Mouse (Mus musculus): ENCODE data around the gene Pim1.
"Not testable (repeated sequence)": the region's sequence is repeated elsewhere in the genome, so short reads cannot be mapped to it uniquely, and the experiment has no call there.

The Pim1 gene

GRCm38 (mm10) chr17:29513044-29513730 lies 22.6 kb downstream of the Pim1 start:
- peak; percentile 24 for DNase-seq (ENCODE audit: extremely low read depth, insufficient read length, low spot score)

GRCm38 (mm10) chr17:29514435-29514834 lies 23.9 kb downstream of the Pim1 start:
- DNase-seq (ENCODE audit: extremely low read depth, insufficient read length, low spot score), result peak; percentile 41

GRCm38 (mm10) chr17:29518665-29519064 lies 28.1 kb downstream of the Pim1 start:
- not testable (repeated sequence) for DNase-seq (ENCODE audit: extremely low read depth, insufficient read length, low spot score)

- DNase-seq (ENCODE audit: extremely low read depth, insufficient read length, low spot score), result no peak
Measured at GRCm38 (mm10) chr17:29519731-29520130, 29.2 kb downstream of the Pim1 start.

GRCm38 (mm10) chr17:29525613-29526012 lies 35.1 kb downstream of the Pim1 start:
- no peak for DNase-seq (ENCODE audit: extremely low read depth, insufficient read length, low spot score)

GRCm38 (mm10) chr17:29528568-29529187 lies 38.1 kb downstream of the Pim1 start:
- no peak for DNase-seq (ENCODE audit: extremely low read depth, insufficient read length, low spot score)

GRCm38 (mm10) chr17:29530508-29530907 lies 40.0 kb downstream of the Pim1 start:
- DNase-seq (ENCODE audit: extremely low read depth, insufficient read length, low spot score), result no peak

GRCm38 (mm10) chr17:29531278-29531677 lies 40.7 kb downstream of the Pim1 start:
- DNase-seq (ENCODE audit: extremely low read depth, insufficient read length, low spot score), result no peak

GRCm38 (mm10) chr17:29531757-29532384 lies 41.3 kb downstream of the Pim1 start:
- no peak for DNase-seq (ENCODE audit: extremely low read depth, insufficient read length, low spot score)

- no peak for DNase-seq (ENCODE audit: extremely low read depth, insufficient read length, low spot score)
Measured at GRCm38 (mm10) chr17:29533866-29534265, 43.3 kb downstream of the Pim1 start.

- DNase-seq (ENCODE audit: extremely low read depth, insufficient read length, low spot score), result no peak
Measured at GRCm38 (mm10) chr17:29540426-29540825, 49.9 kb downstream of the Pim1 start.

- peak; percentile 46 for DNase-seq (ENCODE audit: extremely low read depth, insufficient read length, low spot score)
Measured at GRCm38 (mm10) chr17:29541419-29541818, 50.9 kb downstream of the Pim1 start.

GRCm38 (mm10) chr17:29542831-29543690 lies 52.5 kb downstream of the Pim1 start:
- DNase-seq (ENCODE audit: extremely low read depth, insufficient read length, low spot score), result no peak

GRCm38 (mm10) chr17:29544064-29544463 lies 53.5 kb downstream of the Pim1 start:
- no peak for DNase-seq (ENCODE audit: extremely low read depth, insufficient read length, low spot score)

GRCm38 (mm10) chr17:29545241-29545640 lies 54.7 kb downstream of the Pim1 start:
- DNase-seq (ENCODE audit: extremely low read depth, insufficient read length, low spot score), result no peak

Measured in 3134 (cell line).